Mouse (Mus musculus): Measurements from ENCODE around the gene Agrp. TPM values are rescaled to one million over a fixed set of nuclear protein-coding genes. Genes with fewer than 3 reads are reported as not detected.

Gene Agrp
- total RNA-seq (2023), result under 1 TPM in 1 of 2 experiments, not detected in 1; 0.99 TPM

GRCm38 (mm10) chr8:105636963-105637510 lies at the start of gene Agrp:
Gene Agrp (minus strand): TSS chr8:105637393.

GRCm38 (mm10) chr8:105685796-105686308 lies 48.7 kb upstream of the Agrp start, which contains the start of gene Carmil2:
Gene Carmil2 (plus strand): TSS chr8:105686274.

GRCm38 (mm10) chr8:105636018-105636962 lies 903 bp downstream of the Agrp start, which contains the start of gene Ctcf:
Gene Ctcf (plus strand): TSS chr8:105636568.

GRCm38 (mm10) chr8:105604804-105605381 lies 32.3 kb downstream of the Agrp start, which contains the start of gene Ripor1:
Gene Ripor1 (plus strand): TSS chr8:105605255.

GRCm38 (mm10) chr8:105565952-105566702 lies 71.1 kb downstream of the Agrp start, which contains the start of gene Atp6v0d1:
Gene Atp6v0d1 (minus strand): TSS chr8:105566047.

GRCm38 (mm10) chr8:105518436-105519313 lies 118.5 kb downstream of the Agrp start, which contains the start of gene Hsd11b2:
Gene Hsd11b2 (plus strand): TSS chr8:105518755.

Other genes with a start within 250 kb of the Agrp start
- not detected for gene Kctd19, start 223.9 kb downstream of the Agrp start, total RNA-seq (2023)
- gene Lrrc36, start 223.8 kb downstream of the Agrp start, total RNA-seq (2023), result not detected
- 1 to 10 TPM in 1 of 2 experiments, not detected in 1; 2.2 TPM for gene Tppp3, start 165.9 kb downstream of the Agrp start, total RNA-seq (2023)
- gene Zdhhc1, start 140.5 kb downstream of the Agrp start, total RNA-seq (2023), result 1 to 10 TPM; 5.0 TPM
- gene Hsd11b2, start 118.6 kb downstream of the Agrp start, total RNA-seq (2023), result not detected
- gene Atp6v0d1, start 71.3 kb downstream of the Agrp start, total RNA-seq (2023), result 10 to 100 TPM; 49.0 to 54.8 TPM
- 10 to 100 TPM; 23.8 to 28.0 TPM for gene Ripor1, start 32.1 kb downstream of the Agrp start, total RNA-seq (2023)
- 100 to 1,000 TPM; 148 to 161 TPM for gene Ctcf, start 825 bp downstream of the Agrp start, total RNA-seq (2023)
- 100 to 1,000 TPM; 131 to 138 TPM for gene Carmil2, start 48.9 kb upstream of the Agrp start, total RNA-seq (2023)
- 10 to 100 TPM; 45.6 to 47.8 TPM for gene Acd, start 63.7 kb upstream of the Agrp start, total RNA-seq (2023)
- gene Pard6a, start 63.8 kb upstream of the Agrp start, total RNA-seq (2023), result 10 to 100 TPM in 1 of 2 experiments, 1 to 10 TPM in 1; 4.9 to 11.4 TPM
- not detected for gene 4933405L10Rik, start 70.3 kb upstream of the Agrp start, total RNA-seq (2023)
- 1 to 10 TPM; 4.2 to 4.6 TPM for gene Enkd1, start 70.8 kb upstream of the Agrp start, total RNA-seq (2023)
- gene Gfod2, start 121.3 kb upstream of the Agrp start, total RNA-seq (2023), result 10 to 100 TPM in 1 of 2 experiments, 1 to 10 TPM in 1; 7.2 to 10.5 TPM
- gene Ranbp10, start 190.0 kb upstream of the Agrp start, total RNA-seq (2023), result 10 to 100 TPM; 67.1 to 69.5 TPM
- not detected for gene Tsnaxip1, start 190.3 kb upstream of the Agrp start, total RNA-seq (2023)
- gene Cenpt, start 215.9 kb upstream of the Agrp start, total RNA-seq (2023), result 10 to 100 TPM; 21.5 to 22.7 TPM
- 10 to 100 TPM; 23.6 to 24.1 TPM for gene Thap11, start 217.7 kb upstream of the Agrp start, total RNA-seq (2023)
- gene Nutf2, start 223.2 kb upstream of the Agrp start, total RNA-seq (2023), result 10 to 100 TPM; 20.8 to 35.3 TPM
- 10 to 100 TPM; 85.5 to 94.7 TPM for gene Edc4, start 243.5 kb upstream of the Agrp start, total RNA-seq (2023)

Measured in T-cell, adult 66 days (primary cell).